Mouse (Mus musculus): ENCODE results near the gene Hoxd11.

The Hoxd11 gene

DNA sequence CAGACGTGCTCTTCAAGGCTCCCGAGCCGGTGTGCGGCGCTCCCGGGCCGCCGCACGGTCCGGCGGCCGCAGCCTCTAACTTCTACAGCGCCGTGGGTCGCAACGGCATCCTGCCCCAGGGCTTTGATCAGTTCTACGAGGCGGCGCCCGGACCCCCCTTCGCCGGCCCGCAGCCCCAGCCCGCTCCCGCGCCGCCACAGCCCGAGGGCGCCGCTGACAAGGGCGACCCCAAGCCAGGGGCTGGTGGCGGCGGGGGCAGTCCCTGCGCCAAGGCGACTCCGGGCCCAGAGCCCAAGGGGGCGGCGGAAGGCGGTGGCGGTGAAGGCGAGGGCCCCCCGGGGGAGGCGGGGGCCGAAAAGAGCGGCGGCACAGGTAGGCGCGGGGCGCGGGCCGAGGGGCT lies 3.4 kb downstream of the Hoxd11 start:
- DNase-seq: no peak

DNA sequence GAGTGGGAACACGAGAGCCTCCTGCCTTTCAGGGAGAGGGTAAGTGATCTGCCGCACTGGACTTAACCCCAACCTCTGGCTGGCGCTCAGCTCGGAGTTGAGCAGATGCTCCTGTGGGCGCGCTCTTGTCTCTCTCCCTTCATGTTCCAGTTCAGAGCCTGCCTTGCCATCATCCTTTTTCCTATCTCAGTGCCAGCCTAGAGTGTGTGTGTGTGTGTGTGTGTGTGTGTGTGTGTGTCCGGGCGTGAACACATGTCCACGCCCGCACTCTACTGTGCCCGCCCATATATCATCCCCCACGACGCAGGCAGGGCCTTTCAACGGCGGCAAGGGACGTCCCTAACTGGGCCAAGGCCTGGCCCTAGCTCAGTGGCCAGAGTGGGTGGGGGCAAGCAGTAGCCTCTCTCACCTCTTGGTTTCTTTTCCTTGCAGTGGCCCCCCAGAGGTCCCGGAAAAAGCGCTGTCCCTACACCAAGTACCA lies 4.2 kb downstream of the Hoxd11 start:
- DNase-seq: no peak

DNA sequence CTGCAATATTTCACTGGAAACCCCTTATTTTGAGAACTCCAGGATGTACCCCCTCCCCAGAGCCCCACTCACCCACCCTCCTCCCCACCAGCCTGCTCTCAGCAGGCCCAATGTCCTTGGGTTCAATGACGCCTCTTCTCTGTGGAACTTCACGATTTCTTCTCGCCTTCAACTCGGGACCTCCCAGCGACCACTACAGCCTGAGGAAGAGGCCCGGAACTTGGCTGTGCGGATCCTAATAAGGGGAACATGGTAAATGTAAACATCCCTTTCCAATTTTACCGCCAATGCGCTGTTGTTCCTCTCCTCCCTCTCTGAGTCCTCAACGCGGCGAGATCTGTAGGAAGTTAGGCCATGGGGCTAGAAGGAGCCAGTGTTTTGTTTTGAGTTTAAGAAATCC lies 4.7 kb downstream of the Hoxd11 start:
- no peak for DNase-seq

DNA sequence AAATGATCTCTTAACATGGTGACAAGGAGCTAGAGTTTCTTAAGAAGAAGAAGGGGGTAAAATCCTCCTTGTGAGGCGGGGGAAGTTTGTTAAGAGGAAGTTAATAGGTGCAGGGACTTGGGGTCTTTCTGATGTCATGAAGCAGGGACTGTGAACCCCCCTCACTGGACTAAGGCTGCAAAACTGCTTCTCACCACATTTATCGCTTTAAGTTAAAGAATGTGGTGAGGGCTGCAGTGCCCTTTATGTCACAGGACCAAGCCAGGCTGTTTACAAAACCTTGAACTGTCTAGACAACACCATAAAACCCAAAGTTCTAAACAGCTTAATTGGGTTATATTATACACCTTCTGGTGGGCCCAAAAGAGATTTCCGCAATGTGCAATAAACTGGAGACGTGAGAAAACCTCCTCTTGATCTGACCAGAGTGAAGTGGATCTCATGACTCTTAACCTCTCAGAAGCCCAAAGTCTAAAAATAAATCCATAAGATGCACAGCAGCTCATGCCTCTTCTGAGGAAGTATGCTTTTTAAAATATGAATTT lies 5.8 kb downstream of the Hoxd11 start:
- DNase-seq: no peak

DNA sequence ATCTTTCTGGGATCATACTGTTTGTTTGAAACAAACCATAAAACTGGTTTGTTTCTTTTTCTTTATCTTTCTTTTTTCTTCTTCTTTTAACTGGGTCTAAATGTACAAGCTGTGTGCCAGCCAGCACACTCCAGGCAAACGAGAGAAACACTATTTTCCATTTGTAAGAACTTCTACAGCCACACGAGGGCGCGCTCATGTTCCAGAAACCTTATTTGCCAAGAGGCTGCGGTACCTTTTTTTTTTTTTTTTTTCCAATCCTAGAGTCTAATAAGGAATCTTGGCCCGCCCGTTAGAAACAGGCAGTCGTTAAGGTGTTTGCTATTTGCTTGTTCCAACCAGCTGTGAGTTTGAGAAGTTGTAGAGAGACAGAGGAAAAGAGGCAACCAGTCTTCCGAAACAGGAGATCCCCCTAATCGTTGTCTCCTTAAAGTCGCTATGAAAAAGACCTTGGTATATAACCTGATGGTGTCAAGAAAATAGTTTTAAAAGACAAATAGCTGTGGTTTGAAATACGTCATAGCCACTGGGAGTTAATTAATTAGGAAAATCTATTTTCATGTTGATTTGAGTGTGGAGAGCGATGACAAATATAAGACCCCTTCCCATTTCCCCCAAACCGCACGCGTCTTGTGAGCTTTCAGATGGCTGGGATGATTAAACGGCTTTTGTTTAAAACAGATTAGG lies 7.1 kb downstream of the Hoxd11 start:
- peak; percentile 36 to 47 for DNase-seq

DNA sequence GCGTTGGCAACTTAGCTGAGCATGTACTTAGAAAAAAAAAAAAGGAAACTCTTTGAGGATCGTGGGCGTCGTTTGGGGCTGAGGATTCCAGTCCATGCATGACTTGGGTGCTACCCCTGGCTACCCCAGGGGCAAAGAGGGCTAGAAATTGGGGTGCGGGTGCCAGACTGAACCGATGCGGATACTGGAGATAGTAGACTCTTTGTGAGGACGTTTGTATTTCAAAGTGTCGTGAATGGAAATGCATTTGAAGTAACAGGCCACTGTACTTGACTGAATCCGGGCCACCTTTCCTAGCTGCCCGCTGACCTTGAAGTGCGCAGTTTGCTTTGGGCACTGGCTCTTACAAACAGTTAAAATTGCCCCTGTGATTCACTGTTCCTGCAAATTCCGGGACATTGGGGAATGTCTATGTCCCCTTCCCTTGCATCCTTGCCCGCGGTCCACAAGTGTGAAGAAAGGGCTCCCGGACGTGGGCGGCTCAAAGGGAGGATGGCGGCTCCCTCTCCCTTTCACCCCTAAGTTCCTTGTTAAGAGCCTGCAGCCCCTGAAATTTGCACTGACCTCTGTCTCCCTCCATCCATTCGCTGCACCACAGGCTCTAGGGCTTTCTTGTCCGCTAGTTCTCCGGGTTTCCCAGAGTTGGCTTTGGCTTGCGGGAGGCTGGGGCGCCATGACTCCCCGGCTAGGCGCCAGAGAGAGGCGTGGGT lies 7.8 kb downstream of the Hoxd11 start:
- no peak for DNase-seq

DNA sequence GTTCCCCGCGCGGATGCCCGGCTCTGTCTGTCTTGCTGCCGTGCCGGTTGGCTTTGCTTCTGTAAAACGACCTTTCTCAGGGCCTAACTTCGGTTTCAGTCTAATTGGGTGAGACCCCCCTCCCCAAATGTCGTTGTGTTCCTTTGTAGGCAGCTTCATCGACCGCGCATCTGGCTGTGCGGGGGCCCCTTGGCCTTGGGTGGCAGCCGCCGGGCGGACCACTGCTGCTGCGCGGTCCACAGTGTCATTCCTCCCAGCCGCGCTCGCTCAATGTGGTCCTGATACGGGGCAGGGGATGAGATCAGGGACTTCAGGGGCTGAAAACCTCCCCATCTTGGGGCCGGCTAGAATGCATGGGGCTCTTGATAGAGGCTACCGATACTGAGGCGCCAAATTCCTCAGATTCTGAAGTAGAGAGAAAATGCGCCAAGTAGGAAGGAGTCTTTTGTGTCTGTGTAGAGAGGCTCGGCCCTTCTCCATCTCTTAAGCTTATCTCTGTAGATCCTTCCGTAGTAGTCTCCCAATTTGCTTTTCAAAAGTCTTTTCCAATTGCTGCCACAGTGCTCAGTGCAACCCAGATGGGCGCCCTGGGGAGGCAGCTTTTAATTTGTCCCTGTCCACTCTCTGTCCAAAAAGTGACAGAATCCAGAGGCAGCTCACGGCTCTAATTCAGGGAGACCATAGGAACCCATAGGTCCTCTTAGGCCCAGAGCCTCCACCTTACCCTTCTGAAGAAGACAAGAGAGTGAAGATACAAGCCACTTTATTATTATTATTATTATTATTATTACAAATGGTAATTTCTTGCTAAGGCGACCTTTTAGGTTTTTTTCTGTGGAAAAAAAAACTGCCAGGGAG lies 8.6 kb downstream of the Hoxd11 start:
- no peak for DNase-seq

DNA sequence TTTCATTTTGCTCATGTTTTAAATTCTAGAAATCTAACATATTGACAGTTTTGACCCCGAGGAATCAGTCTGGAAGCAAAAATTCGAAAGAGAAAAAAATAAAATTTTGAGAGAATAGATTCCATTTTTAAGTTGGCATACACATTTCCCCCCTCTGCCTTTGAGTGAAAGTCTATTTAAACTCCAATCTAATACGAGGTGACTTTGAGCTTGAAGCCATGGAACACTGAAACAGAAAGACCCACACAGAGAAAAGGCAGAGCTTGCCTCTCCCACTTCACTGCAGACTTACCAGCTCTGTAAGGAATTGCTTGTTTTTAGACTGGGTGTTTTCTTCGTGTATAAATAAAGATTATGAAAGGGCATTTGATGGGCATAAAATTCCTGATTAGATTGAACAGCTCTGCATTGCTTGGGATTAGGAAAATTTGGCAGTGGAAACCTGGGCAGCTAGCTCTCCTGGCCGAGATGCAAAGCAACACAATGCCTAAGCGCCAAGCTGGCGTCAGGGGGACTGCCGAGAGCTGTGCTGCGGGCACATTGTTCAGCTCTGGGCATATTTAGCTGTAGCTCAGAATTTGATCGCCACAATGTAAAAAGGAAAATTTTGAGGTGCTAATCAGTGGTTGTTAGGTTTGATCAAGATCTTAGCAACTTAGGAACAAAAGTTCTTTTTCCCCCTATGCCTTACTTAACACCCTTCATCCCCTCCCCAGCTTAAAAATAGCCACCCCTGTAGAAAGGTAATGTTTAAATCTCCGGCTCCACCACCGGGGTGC lies 9.6 kb downstream of the Hoxd11 start:
- DNase-seq: no peak

DNA sequence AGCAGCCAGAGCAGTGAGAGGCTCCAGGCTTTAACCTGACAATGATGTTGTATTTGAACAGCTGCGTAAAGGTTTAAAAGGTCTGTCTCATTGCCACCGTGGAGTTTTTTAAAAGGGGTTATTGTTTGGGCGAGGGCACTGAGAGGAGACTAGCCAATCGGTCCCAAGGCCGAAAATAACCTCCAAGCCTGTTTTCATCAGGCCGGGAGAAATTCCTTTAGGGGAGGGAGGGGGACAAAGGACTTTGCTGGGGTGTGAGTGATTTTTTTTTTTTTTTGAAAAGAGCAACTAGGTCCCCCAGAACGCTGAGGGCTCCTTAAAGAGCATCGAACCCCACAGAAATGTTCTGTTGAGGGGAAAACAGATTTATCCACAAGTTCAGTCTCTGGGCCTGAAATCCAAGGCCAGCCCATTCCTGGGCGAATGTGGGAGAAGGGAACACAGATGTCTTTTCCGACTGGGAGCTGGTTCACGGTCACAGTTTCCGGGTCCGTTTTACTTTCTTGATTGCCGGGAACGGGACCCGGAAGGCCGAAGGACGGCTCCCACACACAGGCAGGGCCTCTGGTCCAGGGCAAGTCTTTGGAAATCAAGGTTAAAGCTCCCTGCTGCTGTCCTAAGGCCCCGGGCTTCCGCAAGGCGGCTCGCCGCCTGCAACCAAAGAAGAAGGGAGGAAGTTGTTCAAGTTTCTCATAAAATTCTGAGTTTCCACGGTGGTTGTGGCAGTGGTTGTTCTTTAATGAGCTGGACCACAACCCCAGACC lies 10.4 kb downstream of the Hoxd11 start:
- no peak for DNase-seq

DNA sequence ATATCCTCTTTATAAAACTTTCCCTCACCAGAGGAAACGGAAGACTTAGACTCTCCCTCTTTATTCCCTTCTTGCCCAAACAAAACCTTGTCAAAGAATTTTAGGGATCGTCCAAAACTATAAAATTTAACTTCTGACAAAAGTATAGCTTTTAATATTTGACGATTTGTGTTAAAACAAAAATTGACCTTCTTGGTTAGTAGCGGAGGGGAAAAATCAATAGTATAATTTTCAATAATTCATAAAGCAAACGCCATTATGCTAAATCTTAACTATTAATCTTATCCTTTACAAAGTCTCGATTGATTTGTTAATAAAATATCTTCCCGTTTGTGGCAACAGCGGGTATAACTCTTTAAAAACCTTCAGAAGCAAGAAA lies 11.0 kb downstream of the Hoxd11 start:
- no peak for DNase-seq

DNA sequence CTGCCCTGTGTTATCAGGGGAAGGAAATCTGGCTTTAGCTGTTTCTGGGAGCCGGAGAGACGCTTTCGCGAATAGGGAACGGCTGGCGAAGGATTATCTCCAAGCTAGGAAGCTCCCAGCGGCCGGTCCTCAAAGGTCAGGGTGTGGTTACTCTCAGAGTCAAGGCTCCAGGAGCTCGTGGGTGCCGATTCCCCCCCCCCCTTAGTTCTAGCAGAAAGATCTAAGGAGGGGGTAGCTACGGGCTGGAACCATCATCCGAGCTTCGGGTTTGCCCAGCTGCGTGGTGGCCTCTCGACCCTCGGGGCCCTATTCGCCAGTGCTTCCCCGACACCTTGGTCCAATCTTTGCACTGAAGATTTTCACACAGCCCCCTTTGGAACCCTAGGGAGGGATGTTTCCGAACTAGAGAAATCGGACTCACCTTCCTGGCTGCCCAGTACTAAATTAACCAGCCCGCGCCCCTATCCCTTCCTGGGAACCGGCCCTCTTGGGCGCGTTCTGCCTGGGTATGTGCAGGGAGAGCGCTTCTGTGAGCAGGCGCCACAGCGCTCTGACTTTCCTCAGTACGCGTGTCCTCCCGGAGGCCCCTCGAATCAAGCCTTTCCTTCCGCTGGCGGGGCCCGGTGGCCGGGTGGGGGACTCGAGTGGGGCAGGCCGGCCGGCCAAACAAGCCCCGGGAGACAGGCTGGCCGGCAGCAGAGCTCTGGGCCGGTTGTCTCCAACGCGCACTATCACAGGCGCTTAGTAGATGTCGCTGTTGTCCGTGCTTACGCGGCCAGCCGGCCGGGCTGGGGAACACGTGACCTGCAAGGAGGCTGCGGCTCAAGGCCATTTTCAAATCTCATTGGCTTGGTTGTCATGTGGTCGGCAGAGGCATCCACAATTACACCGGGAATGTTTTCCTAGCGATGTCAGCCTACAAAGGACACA lies 11.9 kb downstream of the Hoxd11 start, which contains the start of gene Hoxd10:
Hoxd10 (plus strand) TSS at position 903 of the 930 bp plus-strand sequence.
- no peak for DNase-seq

DNA sequence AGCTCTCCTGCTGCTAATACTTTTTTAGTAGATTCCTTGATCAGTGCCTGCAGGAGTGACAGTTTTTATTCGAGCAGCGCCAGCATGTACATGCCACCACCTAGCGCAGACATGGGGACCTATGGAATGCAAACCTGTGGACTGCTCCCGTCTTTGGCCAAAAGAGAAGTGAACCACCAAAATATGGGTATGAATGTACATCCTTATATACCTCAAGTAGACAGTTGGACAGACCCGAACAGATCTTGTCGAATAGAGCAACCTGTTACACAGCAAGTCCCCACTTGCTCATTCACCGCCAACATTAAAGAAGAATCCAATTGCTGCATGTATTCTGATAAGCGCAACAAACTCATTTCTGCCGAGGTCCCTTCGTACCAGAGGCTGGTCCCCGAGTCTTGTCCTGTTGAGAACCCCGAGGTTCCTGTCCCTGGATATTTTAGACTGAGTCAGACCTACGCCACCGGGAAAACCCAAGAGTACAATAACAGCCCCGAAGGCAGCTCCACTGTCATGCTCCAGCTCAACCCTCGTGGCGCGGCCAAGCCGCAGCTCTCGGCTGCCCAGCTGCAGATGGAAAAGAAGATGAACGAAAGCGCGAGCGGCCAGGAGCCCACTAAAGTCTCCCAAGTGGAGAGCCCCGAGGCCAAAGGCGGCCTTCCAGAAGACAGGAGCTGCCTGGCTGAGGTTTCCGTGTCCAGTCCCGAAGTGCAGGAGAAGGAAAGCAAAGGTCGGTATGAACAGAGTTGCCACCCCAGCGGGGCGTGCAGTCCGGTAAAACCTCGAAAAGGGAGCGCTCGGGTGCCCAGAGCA lies 12.8 kb downstream of the Hoxd11 start:
- DNase-seq: no peak

DNA sequence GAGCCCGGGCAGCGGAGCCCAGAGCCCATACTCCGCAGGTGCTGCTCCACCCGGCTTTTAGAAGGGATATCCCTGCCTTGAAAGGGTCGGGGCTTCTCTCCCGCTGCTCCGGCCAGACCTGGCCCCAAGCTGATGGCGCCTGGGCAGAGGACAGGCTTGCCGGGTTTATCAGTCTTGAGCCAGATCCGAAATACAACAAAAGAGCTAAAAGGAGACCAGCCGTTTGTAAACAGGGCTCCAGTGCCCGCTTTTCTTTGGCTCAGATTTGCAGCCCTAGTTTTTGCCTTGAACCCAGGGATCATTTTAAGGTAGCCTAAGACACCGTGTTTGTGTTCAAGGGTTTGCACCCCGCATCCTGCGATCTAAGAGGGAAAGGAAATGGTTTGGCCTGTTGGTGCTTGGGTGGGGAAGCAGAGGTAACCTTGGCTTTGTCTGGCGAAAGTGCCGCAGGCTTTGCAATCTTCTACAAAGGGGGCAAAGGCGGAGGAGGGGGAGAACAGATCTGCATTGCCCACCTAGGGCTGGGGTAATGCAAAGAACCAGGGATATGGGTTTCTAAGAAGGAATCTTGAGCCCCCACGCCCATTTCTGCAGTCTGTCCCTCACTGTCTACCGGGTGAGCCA lies 13.6 kb downstream of the Hoxd11 start:
- no peak for DNase-seq

DNA sequence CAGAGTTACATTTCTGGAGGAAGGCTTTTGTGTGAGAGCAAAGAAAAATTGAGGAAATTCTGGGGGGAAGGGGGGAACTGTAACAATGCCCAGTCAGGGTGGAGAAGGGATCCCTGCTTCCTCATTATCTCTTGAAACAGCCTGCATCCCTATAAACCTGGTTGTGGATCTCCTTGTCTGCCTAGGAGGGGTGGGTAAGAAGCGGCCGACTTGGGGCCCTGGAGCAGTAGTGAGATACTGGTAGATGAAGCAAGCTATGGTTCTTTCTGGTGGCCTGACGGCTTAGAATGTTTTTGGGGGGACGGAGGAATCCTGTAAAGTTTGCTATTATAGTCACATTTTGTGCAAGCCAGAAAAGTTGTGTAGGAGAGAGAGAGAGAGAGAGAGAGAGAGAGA lies 14.1 kb downstream of the Hoxd11 start:
- DNase-seq: no peak

DNA sequence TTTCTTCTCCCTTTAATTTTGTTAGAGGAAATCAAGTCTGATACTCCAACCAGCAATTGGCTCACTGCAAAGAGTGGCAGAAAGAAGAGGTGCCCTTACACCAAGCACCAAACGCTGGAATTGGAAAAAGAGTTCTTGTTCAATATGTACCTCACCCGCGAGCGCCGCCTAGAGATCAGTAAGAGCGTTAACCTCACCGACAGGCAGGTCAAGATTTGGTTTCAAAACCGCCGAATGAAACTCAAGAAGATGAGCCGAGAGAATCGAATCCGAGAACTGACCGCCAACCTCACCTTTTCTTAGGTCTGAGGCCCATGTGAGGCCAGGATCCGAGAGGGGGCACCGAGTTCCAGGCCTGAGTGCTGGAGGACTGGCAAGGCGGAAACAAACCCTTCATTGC lies 14.7 kb downstream of the Hoxd11 start:
- no peak for DNase-seq

DNA sequence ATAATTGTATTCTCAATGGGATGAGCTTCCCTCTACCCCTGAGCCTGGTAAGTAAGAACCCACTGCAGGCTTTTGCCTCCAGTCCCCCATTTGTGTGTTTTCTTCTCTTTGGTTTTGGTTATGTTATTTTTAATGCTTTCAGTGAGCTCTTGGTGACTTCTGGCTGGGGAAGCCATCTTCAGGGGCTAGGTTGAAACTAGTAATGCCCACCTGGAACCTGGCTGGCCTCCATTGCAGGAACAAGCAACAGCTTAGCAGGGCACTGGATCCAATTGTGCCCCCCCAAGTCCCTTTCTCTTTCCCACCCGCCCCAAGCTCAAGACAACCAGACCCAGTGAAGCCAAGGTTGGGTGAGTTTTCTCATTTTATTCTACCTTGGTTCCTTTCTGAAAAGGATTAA lies 16.0 kb downstream of the Hoxd11 start:
- DNase-seq: no peak

DNA sequence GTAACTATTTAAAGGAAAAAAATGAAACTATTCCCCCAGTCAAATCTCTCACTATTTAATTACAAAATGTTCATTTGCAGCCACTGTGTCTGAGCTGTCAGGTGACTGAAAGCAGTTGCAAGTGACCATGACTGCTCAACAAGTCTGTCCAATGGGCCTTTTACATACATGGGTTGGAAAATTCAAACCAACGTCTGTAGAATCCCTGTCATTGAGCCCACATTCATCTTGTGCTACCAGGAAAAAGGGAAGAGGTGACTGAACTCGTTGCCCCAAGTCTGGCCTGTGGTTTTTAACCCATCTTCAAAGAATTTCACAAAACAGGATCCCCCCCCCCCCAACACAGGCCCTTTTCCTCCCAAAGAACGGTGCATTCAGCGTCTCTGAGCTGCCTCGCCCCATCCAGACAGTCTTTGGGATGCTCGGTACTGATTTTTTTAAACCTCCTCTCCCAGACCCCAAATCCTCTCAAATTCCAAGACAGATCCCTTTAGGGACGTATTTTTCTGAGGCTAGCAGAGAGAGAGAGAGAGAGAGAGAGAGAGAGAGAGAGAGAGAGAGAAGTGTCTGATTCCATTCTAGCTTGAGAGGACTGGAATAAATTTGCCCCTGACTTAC lies 16.6 kb downstream of the Hoxd11 start:
- no peak for DNase-seq

All from lung, adult 18-20 months (tissue).